Mouse (Mus musculus) ES-CJ7 (cell line): ENCODE measurements at regions not wholly inside any gene's neighbourhood (a gene's known extent, or its start where the extent isn't known, plus 50 kb on each side); places are given as distances from the start of the nearest gene placed in this dataset.

Experiments
- DNase-seq: peaks from one replicate; pipeline ENCODE4 v3.0.0; 2011; ENCODE audit warnings: low read depth, low spot score

DNA sequence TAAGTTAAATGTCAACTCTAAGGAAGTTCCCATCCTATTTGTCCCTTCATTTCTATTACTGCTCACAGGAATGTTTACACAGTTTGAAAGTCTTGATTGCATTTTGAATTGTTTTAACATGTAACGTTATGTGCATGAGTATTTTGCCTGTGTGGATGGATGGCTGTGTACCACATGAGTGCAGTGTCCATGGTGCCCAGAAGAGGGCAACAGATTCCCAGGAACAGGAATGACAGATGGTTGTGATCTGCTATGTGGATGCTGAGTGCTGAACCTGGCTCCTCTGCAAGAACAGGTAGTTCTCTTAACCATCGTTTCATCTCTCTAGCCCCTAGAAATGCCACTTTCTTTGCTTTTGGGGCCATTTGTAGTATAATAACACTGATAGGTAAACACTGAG is 597.9 kb upstream of the Zwint start:
- peak; percentile 36 for DNase-seq

DNA sequence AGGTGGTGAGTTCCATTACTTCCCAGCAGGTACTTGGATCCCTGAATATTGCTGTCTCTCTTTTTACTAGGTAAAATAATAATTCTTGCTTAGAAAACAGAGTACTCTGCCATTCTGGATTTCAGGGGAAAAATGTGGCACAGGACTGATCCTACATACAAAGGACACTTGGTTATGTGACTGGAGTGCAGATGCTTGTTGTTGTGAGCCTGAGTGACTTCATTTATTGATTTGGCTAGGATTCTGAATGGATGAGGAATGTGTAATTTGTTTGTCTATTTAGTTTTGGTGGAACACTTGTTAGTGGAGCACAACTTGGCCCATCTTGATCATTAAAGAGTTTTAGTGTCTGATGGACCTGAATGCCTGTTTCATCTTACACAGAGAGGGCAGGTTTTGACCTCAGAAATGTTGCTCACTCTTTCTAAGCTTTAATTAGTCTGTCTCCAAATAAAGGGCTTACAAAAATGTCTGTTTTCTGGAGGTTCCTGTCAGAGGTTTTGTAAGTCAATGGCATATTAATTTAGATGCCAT is 583.4 kb upstream of the Zwint start:
- no peak for DNase-seq

DNA sequence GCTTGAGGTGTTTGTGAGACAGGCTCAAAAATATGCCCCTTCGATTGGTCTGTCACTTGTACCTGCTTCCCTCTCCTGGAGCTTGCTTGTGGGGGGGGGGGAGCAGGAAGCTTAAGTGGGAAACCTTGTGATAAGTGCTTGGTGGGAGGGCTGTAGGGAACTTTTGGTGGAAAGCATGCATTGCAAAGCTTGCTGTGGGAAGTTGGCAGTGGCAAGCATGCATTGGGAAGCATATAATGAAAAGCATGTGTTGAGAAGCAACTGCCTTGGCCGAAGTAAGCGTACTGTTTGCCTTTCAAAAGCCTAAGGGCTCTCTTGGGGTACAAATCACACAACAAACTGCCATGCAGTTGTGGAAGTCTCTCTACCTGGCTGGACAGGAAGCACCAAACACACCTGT is 576.3 kb upstream of the Zwint start:
- DNase-seq = no peak

DNA sequence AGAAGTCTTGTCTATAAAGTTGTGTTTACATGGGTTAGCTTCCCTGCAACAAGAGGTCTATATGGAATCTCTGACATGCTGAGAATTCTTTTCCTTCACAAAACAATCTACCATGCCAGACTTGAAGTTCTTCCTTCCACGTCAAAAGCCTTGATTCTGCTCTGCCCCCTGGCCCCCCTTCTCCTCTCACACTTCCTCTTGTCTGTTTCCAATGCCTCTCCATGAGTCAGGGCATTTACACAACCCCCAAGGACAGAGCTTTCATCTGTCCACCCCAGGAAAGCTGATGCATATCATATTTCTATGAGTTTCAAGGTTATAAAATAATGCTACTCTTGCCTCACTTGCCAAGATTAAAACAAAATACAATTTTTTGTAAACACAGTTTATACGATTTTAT is 557.7 kb upstream of the Zwint start:
- DNase-seq = no peak

DNA sequence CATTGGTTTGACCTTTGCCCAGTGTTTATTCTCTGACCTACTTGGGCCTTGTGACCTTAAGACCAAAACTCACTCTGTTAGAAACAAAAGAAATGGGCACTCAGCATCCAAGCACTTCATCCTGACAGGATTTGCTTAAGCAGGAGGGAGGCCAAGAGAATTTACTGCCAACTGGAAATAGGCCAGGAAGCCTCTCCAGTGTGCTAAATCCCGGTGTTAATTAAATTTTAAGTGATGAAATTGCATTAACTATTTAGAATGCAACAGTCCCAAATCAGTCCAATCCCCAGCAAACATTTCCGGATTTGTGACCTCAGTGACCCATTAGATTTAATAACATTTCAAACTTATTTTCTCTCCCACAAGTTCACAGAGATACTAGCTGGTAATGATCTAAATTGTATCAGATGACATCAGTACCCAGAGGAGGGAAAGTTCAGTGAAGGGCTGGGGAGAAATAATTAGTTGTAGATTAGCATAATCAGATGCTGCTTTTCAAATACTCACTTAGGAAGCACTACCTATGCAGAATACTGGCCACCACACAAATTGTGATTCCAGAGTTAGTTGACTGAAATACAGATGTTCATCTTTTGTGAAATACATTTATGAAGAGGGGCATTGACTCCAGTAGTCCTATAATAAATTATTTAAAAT is 555.4 kb upstream of the Zwint start:
- no peak for DNase-seq

DNA sequence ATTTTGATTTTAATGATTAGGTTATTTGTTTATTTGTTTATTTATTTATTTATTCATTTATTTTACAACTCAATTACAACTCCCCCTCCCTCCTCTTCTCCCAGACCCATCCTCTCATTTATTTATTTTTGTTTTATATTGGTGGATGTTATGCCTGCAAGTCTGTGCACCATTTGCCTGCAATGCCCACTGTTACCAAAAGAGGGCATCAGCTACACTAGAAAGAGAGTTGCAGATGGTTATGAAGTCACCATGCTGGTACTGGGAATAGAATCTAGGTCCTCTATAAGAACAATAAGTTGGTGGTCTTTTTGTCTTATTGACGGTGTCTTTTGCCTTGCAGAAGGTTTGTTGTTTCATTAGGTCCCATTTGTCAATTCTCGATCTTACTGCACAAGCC is 535.2 kb upstream of the Zwint start:
- DNase-seq = peak; percentile 49

DNA sequence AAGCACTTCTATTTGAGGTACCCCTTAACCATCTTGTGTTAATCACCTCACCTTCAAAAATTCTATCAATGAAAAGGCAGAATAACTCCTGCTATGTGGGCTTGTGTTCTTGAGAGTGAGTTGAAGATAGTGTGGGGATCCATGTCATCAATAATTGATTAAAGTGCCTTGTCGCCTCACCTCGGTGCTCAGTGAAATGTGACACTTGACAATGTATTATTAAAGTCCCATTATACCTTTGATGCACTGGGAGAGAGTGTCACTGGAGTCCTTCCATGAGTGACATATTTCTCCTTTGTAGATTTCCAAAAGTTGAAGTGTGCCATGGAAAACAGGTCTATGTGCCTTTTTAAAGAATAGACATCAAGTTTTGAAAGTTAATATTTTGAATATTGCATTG is 522.2 kb upstream of the Zwint start:
- DNase-seq = no peak
